Mouse (Mus musculus): Measurements from ENCODE around the gene Tmem217. TPM values are rescaled to one million over a fixed set of nuclear protein-coding genes. Genes with fewer than 3 reads are reported as not detected.

Tmem217 gene
- polyA plus RNA-seq, 1 experiment from 2014 or later = 0.62 TPM

- H3K27ac ChIP-seq = 0 out of 2 replicates have a peak overlapping the region, but pooled peaks have one; percentile 45
- H3K4me2 ChIP-seq = peak overlapping the region; percentile 66
- peak overlapping the region; percentile 89; the same call in 1 of the 2 replicates for H3K4me3 ChIP-seq
- H3K9ac ChIP-seq = no peak overlapping the region; the same call in 1 of the 2 replicates
- peaks cover 22% of the 10 kb centered on the region for H3K4me1 ChIP-seq (replicated peaks)
- no peaks in the 10 kb centered on the region for H3K27me3 ChIP-seq
- H3K9me3 ChIP-seq (replicated peaks) = no peaks in the 10 kb centered on the region
- H3K36me3 ChIP-seq = peaks cover 15% of the 10 kb centered on the region
- no peak for ATAC-seq (replicated peaks; ENCODE audit: insufficient number of reproducible peaks, insufficient read depth, low FRiP score, low read depth)
- WGBS = 75% methylated on average over 11 of the region's 11 CpGs
Observed at GRCm38 (mm10) chr17:29493461-29493980, 58.7 kb downstream of the Tmem217 start.

- WGBS = 3% methylated on average over 22 of the region's 22 CpGs
- no peaks in the 10 kb centered on the region for H3K9me3 ChIP-seq (replicated peaks)
- H3K4me3 ChIP-seq = peak overlapping the region; percentile 89
- H3K9ac ChIP-seq = peak overlapping the region; percentile 98
- H3K4me1 ChIP-seq (replicated peaks) = peaks cover 23% of the 10 kb centered on the region
- peak overlapping the region; percentile 66 for H3K4me2 ChIP-seq
- H3K27ac ChIP-seq = peak overlapping the region; percentile 94
- no peaks in the 10 kb centered on the region for H3K27me3 ChIP-seq
- peaks cover 15% of the 10 kb centered on the region for H3K36me3 ChIP-seq
- no peak for ATAC-seq (replicated peaks; ENCODE audit: insufficient number of reproducible peaks, insufficient read depth, low FRiP score, low read depth)
Observed at GRCm38 (mm10) chr17:29492269-29493191, 59.7 kb downstream of the Tmem217 start.

- H3K9ac ChIP-seq = peak overlapping the region; percentile 98
- peak overlapping the region; percentile 66 for H3K4me2 ChIP-seq
- H3K9me3 ChIP-seq (replicated peaks) = no peaks in the 10 kb centered on the region
- under 1% methylated on average over 48 of the region's 48 CpGs for WGBS
- H3K36me3 ChIP-seq = peaks cover 15% of the 10 kb centered on the region
- peaks cover 23% of the 10 kb centered on the region for H3K4me1 ChIP-seq (replicated peaks)
- no peak for ATAC-seq (replicated peaks; ENCODE audit: insufficient number of reproducible peaks, insufficient read depth, low FRiP score, low read depth)
- no peaks in the 10 kb centered on the region for H3K27me3 ChIP-seq
- peak overlapping the region; percentile 89 for H3K4me3 ChIP-seq
- H3K27ac ChIP-seq = peak overlapping the region; percentile 94
Observed at GRCm38 (mm10) chr17:29491591-29492268, 60.5 kb downstream of the Tmem217 start.

- Histone ChIP-seq H3K36me3 (peaks cover 15% of the 10 kb centered on the region), H3K27me3 (no peaks in the 10 kb centered on the region), H3K4me3 (peak within 1 kb of the TSS; percentile 89), H3K9me3 (replicated peaks) (no peaks in the 10 kb centered on the region), H3K9ac (peak within 1 kb of the TSS; percentile 98), H3K4me2 (peak within 1 kb of the TSS; percentile 84), H3K4me1 (replicated peaks) (peaks cover 23% of the 10 kb centered on the region), H3K27ac (peak within 1 kb of the TSS; percentile 94)
- under 1% methylated on average over 76 of the region's 99 CpGs for WGBS
- peak; percentile 8; the same call in 1 of the 2 replicates for ATAC-seq (replicated peaks; ENCODE audit: insufficient number of reproducible peaks, insufficient read depth, low FRiP score, low read depth)
Observed at GRCm38 (mm10) chr17:29490713-29491581, 61.2 kb downstream of the Tmem217 start, which contains the start of gene Pim1. Gene Pim1, plus strand, starts transcription at chr17:29490753.

- peak overlapping the region; percentile 84 for H3K4me2 ChIP-seq
- H3K9ac ChIP-seq = peak overlapping the region; percentile 75
- H3K27ac ChIP-seq = peak overlapping the region; percentile 86
- peaks cover 23% of the 10 kb centered on the region for H3K4me1 ChIP-seq (replicated peaks)
- H3K4me3 ChIP-seq = peak overlapping the region; percentile 89
- WGBS = under 1% methylated on average over 56 of the region's 68 CpGs
- H3K27me3 ChIP-seq = no peaks in the 10 kb centered on the region
- ATAC-seq (replicated peaks; ENCODE audit: insufficient number of reproducible peaks, insufficient read depth, low FRiP score, low read depth) = peak; percentile 93
- peaks cover 14% of the 10 kb centered on the region for H3K36me3 ChIP-seq
- no peaks in the 10 kb centered on the region for H3K9me3 ChIP-seq (replicated peaks)
Observed at GRCm38 (mm10) chr17:29489971-29490712, 62.0 kb downstream of the Tmem217 start.

GRCm38 (mm10) chr17:29488978-29489970, 62.9 kb downstream of the Tmem217 start:
- 6% methylated on average over 30 of the region's 30 CpGs for WGBS
- H3K4me1 ChIP-seq (replicated peaks) = peaks cover 20% of the 10 kb centered on the region
- peak overlapping the region; percentile 89 for H3K4me3 ChIP-seq
- no peak for ATAC-seq (replicated peaks; ENCODE audit: insufficient number of reproducible peaks, insufficient read depth, low FRiP score, low read depth)
- peak overlapping the region; percentile 75 for H3K9ac ChIP-seq
- no peaks in the 10 kb centered on the region for H3K27me3 ChIP-seq
- peaks cover 8% of the 10 kb centered on the region; the same call in 1 of the 2 replicates for H3K36me3 ChIP-seq
- peak overlapping the region; percentile 84 for H3K4me2 ChIP-seq
- H3K27ac ChIP-seq = peak overlapping the region; percentile 86
- no peaks in the 10 kb centered on the region for H3K9me3 ChIP-seq (replicated peaks)

GRCm38 (mm10) chr17:29488257-29488977, 63.8 kb downstream of the Tmem217 start:
- 87% methylated on average over 8 of the region's 8 CpGs for WGBS
- ATAC-seq (replicated peaks; ENCODE audit: insufficient number of reproducible peaks, insufficient read depth, low FRiP score, low read depth) = no peak
- Histone ChIP-seq H3K4me1 (replicated peaks) (peaks cover 17% of the 10 kb centered on the region), H3K4me3 (no peak overlapping the region), H3K9me3 (replicated peaks) (no peaks in the 10 kb centered on the region), H3K4me2 (peak overlapping the region; percentile 84; the same call in 1 of the 2 replicates), H3K36me3 (no peaks in the 10 kb centered on the region), H3K9ac (no peak overlapping the region), H3K27ac (peak overlapping the region; percentile 86), H3K27me3 (no peaks in the 10 kb centered on the region)

- no peak overlapping the region for H3K27ac ChIP-seq
- WGBS = 70% methylated on average over 3 of the region's 3 CpGs
- H3K27me3 ChIP-seq = no peaks in the 10 kb centered on the region
- H3K9ac ChIP-seq = no peak overlapping the region
- peaks cover 14% of the 10 kb centered on the region for H3K4me1 ChIP-seq (replicated peaks)
- H3K4me2 ChIP-seq = no peak overlapping the region
- no peak overlapping the region for H3K4me3 ChIP-seq
- no peaks in the 10 kb centered on the region for H3K36me3 ChIP-seq
- no peaks in the 10 kb centered on the region for H3K9me3 ChIP-seq (replicated peaks)
- ATAC-seq (replicated peaks; ENCODE audit: insufficient number of reproducible peaks, insufficient read depth, low FRiP score, low read depth) = no peak
Observed at GRCm38 (mm10) chr17:29485336-29486233, 66.6 kb downstream of the Tmem217 start.
